13 mouse cellular contexts compared by ENCODE assay signal in the genomic region with DNA sequence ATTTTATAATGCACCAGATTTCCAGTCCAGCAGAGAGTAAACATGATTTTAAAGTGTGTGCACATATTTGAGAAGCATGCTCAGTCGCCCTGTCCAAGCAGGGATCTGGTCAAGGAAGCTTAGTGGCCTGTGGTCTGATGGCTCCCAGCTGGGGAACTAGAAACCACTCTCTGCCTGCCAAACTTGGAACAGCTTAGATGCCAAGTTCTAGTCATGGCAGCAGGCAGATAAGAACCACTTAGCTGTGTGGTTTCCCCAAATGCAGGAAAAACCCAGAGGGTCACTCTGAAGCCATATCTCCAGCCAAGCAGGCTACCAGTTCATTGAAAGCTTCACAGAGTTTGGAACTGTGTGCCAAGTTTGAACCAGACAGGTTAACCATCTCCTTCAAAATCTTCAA.
"Had no signal": no experiment of that assay in that cellular context is flagged by ENCODE, and none has a peak within 500 bp of the region (broad histone marks: within the 10 kb centered on the region; RNA-seq: fewer than 3 reads in every experiment).

No protein-coding gene starts in this region.

- H3K4me3 ChIP-seq: left cerebral cortex, adult 2 months; limb, embryonic 15.5 days; liver, embryonic 12.5 days; midbrain, embryonic 10.5 days; neural tube, embryonic 12.5 days had no signal

- ATAC-seq: intestine, postnatal 0 days; liver, embryonic 12.5 days had no signal

- DNase-seq: kidney, postnatal 14 days; midbrain, embryonic 14.5 days; retina, postnatal 1 day; right cerebral cortex, postnatal 4 days; spleen, adult 18-20 months; thymus, adult 18-20 months; thymus, postnatal 36 days had no signal

- H3K4me1 ChIP-seq: limb, embryonic 15.5 days; liver, embryonic 12.5 days; midbrain, embryonic 10.5 days; neural tube, embryonic 12.5 days had no signal
